Mouse (Mus musculus) megakaryocyte, embryonic 14.5 days (primary cell): ENCODE results near the gene Ankrd65.

Experiments used
- FLI1 ChIP-seq: IDR thresholded peaks from 2 replicates; pipeline ENCODE4 v1.6.1; 2012; ENCODE audit warnings: low read length, inconsistent platforms, mixed read lengths
- GATA1 ChIP-seq: IDR thresholded peaks from 3 replicates; pipeline ENCODE4 v1.6.1; 2012; ENCODE audit warnings: mixed read lengths, low read length, inconsistent platforms, borderline replicate concordance

DNA sequence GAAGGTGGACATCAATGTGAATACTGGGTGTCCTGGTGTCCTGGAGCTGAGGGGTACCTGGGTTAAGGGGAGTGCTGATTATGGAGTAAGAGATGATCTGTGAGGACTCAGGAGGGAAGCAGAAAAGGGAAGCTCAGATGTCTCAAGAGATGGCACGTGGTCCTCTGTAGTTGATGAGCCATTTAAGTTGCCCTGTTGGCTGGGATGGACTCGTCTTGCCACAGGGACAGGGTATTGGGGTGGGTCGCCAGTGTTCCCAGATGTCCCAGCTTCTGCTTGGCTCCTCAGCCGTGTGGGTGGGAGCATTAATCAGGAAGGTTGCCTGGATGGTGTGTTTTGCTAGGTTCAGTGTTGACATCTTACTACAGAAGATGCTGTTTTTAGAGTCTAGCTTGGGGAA lies 43.0 kb downstream of the Ankrd65 start:
- TF ChIP-seq GATA1 (no peak), FLI1 (no peak)
